Mouse (Mus musculus): ENCODE measurements around the gene Prmt2. TPM values are rescaled to one million over a fixed set of nuclear protein-coding genes. Genes with fewer than 3 reads are reported as not detected.

The Prmt2 gene
- polyA plus RNA-seq, 1 experiment from 2014 or later: 50.9 TPM

DNA sequence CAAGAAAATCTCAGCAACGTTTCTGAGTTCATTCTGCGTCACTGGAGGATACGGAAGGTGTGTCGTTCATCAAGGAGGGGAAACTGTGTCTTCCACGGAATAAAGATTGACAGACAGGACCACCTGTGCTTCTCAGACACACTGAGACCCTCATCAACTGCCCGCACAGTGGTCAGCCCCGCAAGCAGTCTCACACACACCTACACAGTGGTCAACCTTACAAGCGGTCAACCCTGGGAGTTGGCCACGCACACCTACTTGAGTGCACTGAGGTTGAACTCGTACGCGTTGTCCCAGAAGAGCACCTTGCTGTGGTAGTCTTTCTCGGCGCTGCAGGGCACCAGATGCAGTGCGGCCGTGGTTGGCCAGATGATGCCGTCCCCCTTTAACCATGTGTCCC is 20.6 kb downstream of the Prmt2 start:
- no peak for ATAC-seq (ENCODE audit: extremely low read depth, insufficient number of reproducible peaks, low FRiP score, low TSS enrichment)
- no peaks in the 10 kb centered on the region for H3K4me1 ChIP-seq
- no peak overlapping the region for H3K4me3 ChIP-seq
- H3K9me3 ChIP-seq: peaks cover 19% of the 10 kb centered on the region
- no peaks in the 10 kb centered on the region for H3K27me3 ChIP-seq (replicated peaks)
- no peak overlapping the region for H3K27ac ChIP-seq (replicated peaks)
- no peak overlapping the region for H3K9ac ChIP-seq
- H3K36me3 ChIP-seq: peaks cover 99% of the 10 kb centered on the region
- no peak overlapping the region for H3K4me2 ChIP-seq
- WGBS: 94% methylated on average over 17 of the region's 17 CpGs

DNA sequence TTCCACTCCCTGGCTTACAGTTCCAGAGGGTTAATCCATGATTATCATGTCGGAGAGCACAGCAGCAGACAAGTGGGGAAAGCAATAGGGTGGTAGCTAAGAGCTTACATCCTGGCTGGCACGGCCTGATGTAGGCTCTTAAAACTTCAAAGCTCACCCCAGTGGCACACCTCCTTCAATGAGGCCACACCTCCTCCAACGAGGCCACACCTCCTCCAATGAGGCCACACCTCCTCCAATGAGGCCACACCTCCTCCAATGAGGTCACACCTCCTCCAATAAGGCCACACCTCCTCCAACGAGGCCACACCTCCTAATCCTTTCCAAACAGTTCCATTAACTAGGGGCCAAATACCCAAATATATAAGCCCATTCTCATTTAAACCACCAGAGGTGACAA is 23.5 kb downstream of the Prmt2 start:
- Histone ChIP-seq H3K36me3 (peaks cover 96% of the 10 kb centered on the region), H3K27me3 (replicated peaks) (no peaks in the 10 kb centered on the region), H3K4me3 (no peak overlapping the region), H3K4me1 (no peaks in the 10 kb centered on the region), H3K27ac (replicated peaks) (no peak overlapping the region), H3K9me3 (peaks cover 19% of the 10 kb centered on the region), H3K4me2 (no peak overlapping the region), H3K9ac (no peak overlapping the region)
- 89% methylated on average over 4 of the region's 4 CpGs for WGBS
- no peak for ATAC-seq (ENCODE audit: extremely low read depth, insufficient number of reproducible peaks, low FRiP score, low TSS enrichment)

DNA sequence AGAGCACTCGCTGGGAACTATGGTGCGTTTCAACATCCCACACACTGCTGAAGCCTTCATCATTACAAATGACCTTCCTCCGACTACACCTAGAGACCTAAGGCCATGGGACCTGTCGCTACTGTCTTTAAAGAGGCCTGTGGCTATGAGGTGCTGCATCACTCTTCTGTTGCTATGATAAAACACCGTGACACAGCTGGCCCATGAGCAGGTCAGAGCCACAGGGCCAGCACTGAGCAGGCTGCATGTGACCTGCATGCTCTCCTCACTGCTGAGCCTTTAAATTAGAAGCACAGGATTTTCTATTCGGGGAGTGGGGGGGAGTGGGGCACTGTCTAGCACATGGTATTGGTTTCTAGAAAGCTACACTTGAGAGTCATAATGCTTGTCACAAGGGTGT is 25.5 kb downstream of the Prmt2 start:
- Histone ChIP-seq H3K4me3 (no peak overlapping the region), H3K36me3 (peaks cover 96% of the 10 kb centered on the region), H3K9me3 (peaks cover 19% of the 10 kb centered on the region), H3K27me3 (replicated peaks) (no peaks in the 10 kb centered on the region), H3K27ac (replicated peaks) (no peak overlapping the region), H3K9ac (no peak overlapping the region), H3K4me2 (no peak overlapping the region), H3K4me1 (no peaks in the 10 kb centered on the region)
- ATAC-seq (ENCODE audit: extremely low read depth, insufficient number of reproducible peaks, low FRiP score, low TSS enrichment): no peak
- 88% methylated on average over 6 of the region's 6 CpGs for WGBS

DNA sequence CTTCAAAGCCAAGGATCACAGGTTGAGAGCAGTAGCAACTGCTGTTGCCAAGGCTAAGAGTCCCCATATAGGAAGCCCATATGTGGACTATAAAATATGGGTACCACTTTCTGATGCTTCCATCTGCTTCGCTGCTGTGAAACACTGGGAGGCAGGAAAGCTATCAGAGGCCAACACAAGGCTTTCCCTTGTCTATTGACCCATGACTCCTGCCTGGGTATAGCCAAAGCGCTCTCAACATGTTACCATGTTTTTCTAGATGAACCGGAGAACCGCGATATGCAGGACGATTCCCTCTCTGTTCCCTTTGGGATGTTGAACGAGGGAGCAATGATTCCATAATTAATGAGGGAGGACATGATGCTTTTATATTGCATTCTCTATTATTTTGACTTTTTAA is 26.9 kb downstream of the Prmt2 start:
- H3K36me3 ChIP-seq: peaks cover 91% of the 10 kb centered on the region
- H3K9me3 ChIP-seq: peaks cover 19% of the 10 kb centered on the region
- no peak overlapping the region for H3K4me3 ChIP-seq
- H3K4me2 ChIP-seq: no peak overlapping the region
- ATAC-seq (ENCODE audit: extremely low read depth, insufficient number of reproducible peaks, low FRiP score, low TSS enrichment): no peak
- H3K9ac ChIP-seq: no peak overlapping the region
- no peak overlapping the region for H3K27ac ChIP-seq (replicated peaks)
- no peaks in the 10 kb centered on the region for H3K4me1 ChIP-seq
- no peaks in the 10 kb centered on the region for H3K27me3 ChIP-seq (replicated peaks)
- WGBS: 93% methylated on average over 7 of the region's 7 CpGs

DNA sequence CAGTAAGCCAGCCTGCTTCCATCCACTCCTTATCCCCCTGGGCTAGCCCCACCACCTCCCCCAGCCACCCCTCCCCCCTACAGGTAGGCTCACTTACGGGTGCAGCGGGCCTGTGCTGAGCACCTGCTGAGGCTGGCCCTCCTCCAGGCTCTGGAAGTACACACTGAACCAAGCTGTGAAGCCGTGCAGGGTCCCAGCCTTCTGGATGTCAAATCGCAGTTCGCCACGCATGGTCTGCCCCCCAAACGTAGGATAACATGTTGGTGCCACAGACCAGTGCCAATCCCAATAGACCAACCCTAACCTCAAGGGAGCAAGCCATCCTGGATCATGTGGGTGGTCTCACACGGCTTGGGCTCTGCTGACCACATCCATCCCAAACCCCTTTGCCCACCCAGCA is 28.4 kb downstream of the Prmt2 start:
- H3K4me1 ChIP-seq: no peaks in the 10 kb centered on the region
- peaks cover 8% of the 10 kb centered on the region; the same call in 1 of the 2 replicates for H3K9me3 ChIP-seq
- no peak overlapping the region for H3K27ac ChIP-seq (replicated peaks)
- H3K4me2 ChIP-seq: no peak overlapping the region
- no peaks in the 10 kb centered on the region for H3K27me3 ChIP-seq (replicated peaks)
- no peak for ATAC-seq (ENCODE audit: extremely low read depth, insufficient number of reproducible peaks, low FRiP score, low TSS enrichment)
- no peak overlapping the region for H3K4me3 ChIP-seq
- H3K36me3 ChIP-seq: peaks cover 76% of the 10 kb centered on the region
- WGBS: 93% methylated on average over 8 of the region's 8 CpGs
- H3K9ac ChIP-seq: no peak overlapping the region

DNA sequence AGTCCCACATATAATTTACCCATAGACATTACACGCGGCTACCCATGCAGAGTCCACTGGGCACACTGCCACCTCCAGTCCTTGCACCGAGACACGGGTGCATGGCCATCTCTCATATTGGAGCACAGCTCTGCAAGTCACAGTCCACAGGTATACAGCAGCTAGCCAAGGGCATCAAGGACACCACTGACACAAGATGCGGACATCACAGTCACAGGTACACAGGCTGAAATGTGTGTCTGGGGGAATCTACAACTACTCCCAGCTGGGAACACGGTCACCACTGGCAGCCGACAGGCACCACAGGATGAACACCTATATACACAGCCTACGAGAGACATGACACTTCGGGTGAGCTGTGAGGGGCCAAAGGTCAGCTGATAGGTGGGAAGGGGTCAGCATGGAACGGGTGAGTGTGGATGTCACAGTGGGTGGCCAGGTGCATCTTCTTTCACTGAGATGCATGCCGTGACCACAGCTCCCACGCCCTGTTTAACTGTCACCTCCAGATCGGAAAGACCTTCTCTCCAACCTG is 30.3 kb downstream of the Prmt2 start:
- H3K9ac ChIP-seq: no peak overlapping the region
- no peak overlapping the region for H3K4me2 ChIP-seq
- H3K27me3 ChIP-seq (replicated peaks): peaks cover 14% of the 10 kb centered on the region; the same call in 1 of the 2 replicates
- ATAC-seq (ENCODE audit: extremely low read depth, insufficient number of reproducible peaks, low FRiP score, low TSS enrichment): no peak
- H3K36me3 ChIP-seq: peaks cover 57% of the 10 kb centered on the region
- H3K4me1 ChIP-seq: no peaks in the 10 kb centered on the region; the same call in 1 of the 2 replicates
- no peak overlapping the region for H3K4me3 ChIP-seq
- 84% methylated on average over 13 of the region's 13 CpGs for WGBS
- no peak overlapping the region for H3K27ac ChIP-seq (replicated peaks)
- no peaks in the 10 kb centered on the region for H3K9me3 ChIP-seq

DNA sequence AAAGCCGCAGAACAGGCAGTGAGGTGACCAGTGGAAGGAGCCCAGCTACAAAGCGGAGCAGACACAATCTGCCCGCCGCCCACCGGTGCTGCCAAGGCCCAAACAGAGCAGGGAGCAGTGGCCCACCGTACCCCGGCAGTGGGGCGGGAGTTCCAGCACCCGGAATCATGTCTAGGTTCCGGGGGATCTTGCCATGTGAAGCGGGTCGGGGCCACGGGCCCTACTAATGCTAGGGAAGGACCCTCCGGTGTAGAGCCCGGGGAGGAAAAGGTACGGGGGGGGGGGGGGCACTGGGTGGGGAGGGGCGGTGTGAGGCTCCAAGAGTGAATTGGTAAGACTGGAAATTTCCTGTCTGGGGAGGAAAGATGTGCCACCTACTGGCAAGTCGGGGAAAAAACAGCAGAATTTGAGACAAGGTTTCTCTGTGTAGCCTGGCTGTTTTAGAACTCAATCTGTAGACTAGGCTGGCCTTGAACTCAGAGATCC is 33.8 kb downstream of the Prmt2 start:
- Histone ChIP-seq H3K4me2 (peak overlapping the region; percentile 73), H3K4me3 (peak overlapping the region; percentile 51), H3K27ac (replicated peaks) (no peak overlapping the region), H3K9me3 (no peaks in the 10 kb centered on the region), H3K4me1 (no peaks in the 10 kb centered on the region; the same call in 1 of the 2 replicates), H3K9ac (peak overlapping the region; percentile 79), H3K27me3 (replicated peaks) (peaks cover 19% of the 10 kb centered on the region; the same call in 1 of the 2 replicates), H3K36me3 (peaks cover 26% of the 10 kb centered on the region)
- 10% methylated on average over 18 of the region's 18 CpGs for WGBS
- ATAC-seq (ENCODE audit: extremely low read depth, insufficient number of reproducible peaks, low FRiP score, low TSS enrichment): no peak

DNA sequence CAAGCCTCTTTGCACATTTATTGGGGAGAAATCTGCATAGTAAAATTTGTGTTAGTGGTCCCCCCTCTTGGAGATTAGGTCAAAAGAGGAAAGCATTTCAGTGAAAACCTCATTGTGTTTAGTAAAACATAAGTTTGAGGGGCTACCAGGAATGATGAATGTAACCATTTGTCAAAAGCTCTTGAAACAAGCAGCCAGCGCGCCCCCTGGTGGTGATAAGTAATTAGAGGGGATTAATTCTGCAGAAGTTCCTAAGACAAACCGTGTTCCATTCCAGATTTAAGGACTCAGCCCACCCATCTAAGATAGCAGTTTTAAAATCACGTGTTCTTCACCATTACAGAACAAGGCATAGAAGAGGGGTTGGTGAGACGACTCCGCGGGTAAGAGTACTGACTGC is 35.7 kb downstream of the Prmt2 start:
- Histone ChIP-seq H3K4me3 (no peak overlapping the region), H3K9me3 (no peaks in the 10 kb centered on the region), H3K27ac (replicated peaks) (no peak overlapping the region), H3K27me3 (replicated peaks) (peaks cover 25% of the 10 kb centered on the region), H3K4me1 (no peaks in the 10 kb centered on the region; the same call in 1 of the 2 replicates), H3K36me3 (peaks cover 7% of the 10 kb centered on the region), H3K4me2 (no peak overlapping the region), H3K9ac (no peak overlapping the region)
- ATAC-seq (ENCODE audit: extremely low read depth, insufficient number of reproducible peaks, low FRiP score, low TSS enrichment): no peak
- WGBS: 10% methylated on average over 7 of the region's 7 CpGs

DNA sequence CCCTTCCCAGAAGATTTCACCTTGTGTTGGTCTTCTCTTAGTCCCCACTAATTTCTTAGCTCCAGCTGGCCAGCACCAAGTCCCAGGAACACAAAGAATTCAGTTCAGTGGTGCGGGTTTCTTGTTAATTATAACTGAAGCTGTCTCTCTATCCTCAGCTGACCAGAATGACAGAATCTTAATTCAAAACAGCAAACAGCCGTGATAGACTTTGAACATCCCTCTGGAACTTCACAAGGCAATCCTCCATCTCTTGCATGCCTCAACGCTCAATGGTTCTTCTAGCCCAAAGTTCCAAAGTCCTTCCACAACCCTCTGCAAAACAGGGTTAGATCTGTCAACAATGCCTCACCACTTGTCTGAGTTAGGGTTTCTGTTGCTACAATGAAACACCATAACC is 36.2 kb downstream of the Prmt2 start:
- H3K27ac ChIP-seq (replicated peaks): no peak overlapping the region
- no peaks in the 10 kb centered on the region for H3K9me3 ChIP-seq
- no peak overlapping the region for H3K4me2 ChIP-seq
- no peak overlapping the region for H3K4me3 ChIP-seq
- 71% methylated on average over 3 of the region's 3 CpGs for WGBS
- peaks cover 26% of the 10 kb centered on the region for H3K27me3 ChIP-seq (replicated peaks)
- H3K36me3 ChIP-seq: 0 out of 2 replicates have a peak, but pooled peaks cover 1% of the 10 kb centered on the region
- no peak for ATAC-seq (ENCODE audit: extremely low read depth, insufficient number of reproducible peaks, low FRiP score, low TSS enrichment)
- no peak overlapping the region for H3K9ac ChIP-seq
- no peaks in the 10 kb centered on the region; the same call in 1 of the 2 replicates for H3K4me1 ChIP-seq

DNA sequence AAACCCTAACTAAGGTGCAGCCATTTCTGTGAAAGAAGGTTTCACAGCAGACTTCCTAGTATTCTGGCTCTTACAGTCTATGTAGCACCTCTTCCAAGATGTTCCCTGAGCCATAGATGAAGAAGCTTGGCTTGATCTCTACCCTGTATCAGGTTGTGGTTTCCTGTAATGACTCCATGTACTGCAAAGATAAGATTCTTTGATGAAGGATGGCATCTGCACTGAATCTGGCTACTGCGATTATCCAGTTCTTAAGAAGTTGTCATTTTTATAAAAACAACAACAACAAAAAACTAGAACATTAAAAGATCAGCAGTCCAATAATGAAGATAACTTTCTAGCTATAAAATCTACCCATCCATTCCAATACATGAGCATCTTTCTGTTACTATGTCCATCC is 49.7 kb downstream of the Prmt2 start:
- Histone ChIP-seq H3K27ac (replicated peaks) (no peak overlapping the region), H3K4me1 (no peaks in the 10 kb centered on the region), H3K4me2 (no peak overlapping the region), H3K9ac (no peak overlapping the region), H3K4me3 (no peak overlapping the region), H3K9me3 (no peaks in the 10 kb centered on the region), H3K36me3 (no peaks in the 10 kb centered on the region), H3K27me3 (replicated peaks) (peaks cover 48% of the 10 kb centered on the region)
- 82% methylated on average over 1 of the region's 1 CpGs for WGBS
- ATAC-seq (ENCODE audit: extremely low read depth, insufficient number of reproducible peaks, low FRiP score, low TSS enrichment): no peak

DNA sequence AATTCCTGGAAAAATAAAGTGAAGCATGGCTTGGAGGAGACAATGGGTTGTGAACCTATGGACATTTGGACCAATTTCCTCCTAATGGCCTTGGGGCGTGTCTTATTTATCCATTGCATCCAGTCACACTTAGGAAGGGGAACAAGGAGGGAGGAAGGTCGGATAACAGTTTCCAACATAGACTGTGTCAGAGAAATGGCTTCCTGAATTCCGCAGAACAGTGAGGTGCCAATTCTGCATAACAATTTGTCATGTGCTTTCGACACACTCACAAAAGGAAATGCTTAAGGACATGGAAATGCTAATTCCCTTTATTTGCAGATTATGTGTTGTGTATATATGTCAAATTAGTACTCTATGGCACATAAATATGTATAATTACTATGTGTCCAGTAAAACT is 52.4 kb downstream of the Prmt2 start:
- no peak overlapping the region for H3K4me3 ChIP-seq
- H3K27me3 ChIP-seq (replicated peaks): peaks cover 44% of the 10 kb centered on the region
- no peak overlapping the region for H3K27ac ChIP-seq (replicated peaks)
- no peak overlapping the region for H3K4me2 ChIP-seq
- no peak overlapping the region for H3K9ac ChIP-seq
- no peaks in the 10 kb centered on the region for H3K9me3 ChIP-seq
- WGBS: 69% methylated on average over 4 of the region's 4 CpGs
- no peaks in the 10 kb centered on the region for H3K4me1 ChIP-seq
- ATAC-seq (ENCODE audit: extremely low read depth, insufficient number of reproducible peaks, low FRiP score, low TSS enrichment): no peak
- no peaks in the 10 kb centered on the region for H3K36me3 ChIP-seq

DNA sequence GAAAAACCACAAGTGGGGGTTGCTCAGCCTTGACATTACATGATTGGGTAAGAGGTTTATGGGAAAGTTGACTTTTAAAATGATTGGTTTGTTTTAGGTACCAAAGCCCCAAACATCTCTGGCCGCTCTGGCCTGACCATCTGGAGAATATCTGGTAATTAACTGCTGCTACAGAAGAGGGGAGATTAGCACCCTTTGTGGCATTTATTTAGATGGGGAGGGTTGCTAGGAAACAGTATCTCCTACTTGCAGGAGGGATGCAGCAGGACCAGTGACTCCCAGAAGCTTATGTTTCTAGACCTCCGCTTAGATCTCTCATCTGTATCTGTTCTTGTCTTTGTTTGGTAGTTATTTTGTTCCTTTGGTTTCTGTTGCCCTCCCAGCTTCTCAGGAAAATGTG is 62.8 kb downstream of the Prmt2 start:
- H3K4me1 ChIP-seq: no peaks in the 10 kb centered on the region
- no peaks in the 10 kb centered on the region for H3K9me3 ChIP-seq
- no peak overlapping the region for H3K4me3 ChIP-seq
- ATAC-seq (ENCODE audit: extremely low read depth, insufficient number of reproducible peaks, low FRiP score, low TSS enrichment): no peak
- no peak overlapping the region for H3K4me2 ChIP-seq
- H3K27me3 ChIP-seq (replicated peaks): peaks cover 33% of the 10 kb centered on the region
- WGBS: 42% methylated on average over 2 of the region's 2 CpGs
- H3K27ac ChIP-seq (replicated peaks): no peak overlapping the region
- H3K9ac ChIP-seq: no peak overlapping the region
- H3K36me3 ChIP-seq: no peaks in the 10 kb centered on the region
